Mouse (Mus musculus) heart, postnatal 10 days (tissue): ENCODE results near the gene Tgm3. TPM values are rescaled to one million over a fixed set of nuclear protein-coding genes. Genes with fewer than 3 reads are reported as not detected.

Source experiments
- DNase-seq, 2 experiments: peaks; one replicate each; pipeline ENCODE4 v3.0.0; 2021
- intact Hi-C: fragments of 180-260 bp; cut with DNase I; formaldehyde crosslinking; loops from one replicate; pipeline ENCODE4 v1.15.1; 2025
- microRNA-seq, 2 experiments: library from miRNA; unstranded; fragments of <30 nt; microRNA quantifications; one replicate each; pipeline ENCODE4 v1.2.0; 2022
- total RNA-seq, 2 experiments: library from RNA; stranded (reverse); gene quantifications; 2 replicates each; pipeline ENCODE4 v1.2.3; 2021

The Tgm3 gene
- total RNA-seq, 2 experiments from 2014 or later: 0.05 TPM

- DNase-seq: peak; percentile 34 to 65
Observed at GRCm38 (mm10) chr2:130068228-130068627, 56.1 kb downstream of the Tgm3 start.

GRCm38 (mm10) chr2:130070396-130070795 is 58.2 kb downstream of the Tgm3 start:
- intact Hi-C loops: no loop called here
- no peak for DNase-seq

More at GRCm38 (mm10) chr2:130068228-130068627, 56.1 kb downstream of the Tgm3 start:
- intact Hi-C loops: loop anchor here (1.0 to 2.0 kb wide), 2 partner anchors 100 to 179 kb away; no protein-coding TSS in a partner anchor

Small RNAs within 50 kb of the gene (microRNA-seq; reads per million reads assigned to microRNA genes)
- gene Mir6339: 0 reads per million in 2 experiments

Other genes with a start within 250 kb of the Tgm3 start
- gene Stk35, start 211.8 kb upstream of the Tgm3 start, total RNA-seq: 10 to 100 TPM; 16.6 to 17.3 TPM
- gene Tgm6, start 100.1 kb downstream of the Tgm3 start, total RNA-seq: not detected
- gene Snrpb, start 167.1 kb downstream of the Tgm3 start, total RNA-seq: 100 to 1,000 TPM; 192 to 194 TPM
- not detected for gene Tmc2, start 182.8 kb downstream of the Tgm3 start, total RNA-seq